Mouse (Mus musculus): ENCODE measurements around the gene Cd44.

DNA sequence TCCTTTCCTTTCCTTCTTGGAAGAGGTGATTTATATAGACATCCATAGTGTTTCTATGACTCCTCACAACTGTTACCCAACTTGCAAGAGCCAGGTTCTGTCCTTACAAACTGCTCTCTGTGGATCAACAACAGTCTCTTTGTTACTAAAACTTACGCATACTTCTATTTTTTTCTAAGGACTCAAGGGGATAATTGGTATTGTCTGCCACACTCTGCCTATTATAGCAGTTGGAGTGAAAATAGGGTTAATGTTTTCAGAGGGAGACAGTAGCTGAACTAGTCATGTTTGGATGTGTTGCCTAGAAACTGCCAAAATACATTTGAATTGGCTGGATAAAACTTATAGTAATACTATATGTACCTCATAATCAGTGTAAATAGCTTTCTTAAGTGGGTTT, 125.9 kb downstream of the Cd44 start:
- TF ChIP-seq CTCF (IDR thresholded peaks at IDR 0.05; ENCODE audit: control insufficient read depth, insufficient read depth, insufficient replicate concordance, low read depth, low read length) (no peak), POLR2A (IDR thresholded peaks at IDR 0.05; ENCODE audit: control insufficient read depth, low read depth, low read length) (no peak)
